Mouse (Mus musculus): Measurements from ENCODE around the gene Entpd1.

DNA sequence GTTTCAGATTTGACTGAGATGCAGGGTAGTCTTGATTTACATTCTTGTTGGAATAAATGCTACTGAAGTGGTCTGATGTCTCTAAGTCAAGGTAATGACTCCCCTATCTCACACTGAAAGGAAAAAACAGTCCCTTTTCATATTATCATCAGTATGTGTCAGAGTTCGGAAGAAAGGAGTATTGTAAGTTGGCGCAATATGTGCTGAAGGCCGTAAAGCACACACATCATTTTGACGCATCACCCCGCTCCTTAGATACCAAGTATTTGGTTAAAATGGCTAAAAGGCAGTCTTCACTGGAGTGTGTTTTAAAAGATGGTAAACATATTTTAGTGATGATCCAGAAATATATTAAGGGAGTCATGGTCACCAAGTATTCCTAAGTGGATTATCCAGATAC is 125.4 kb downstream of the Entpd1 start:
- no peak for TF ChIP-seq POLR2A (IDR thresholded peaks at IDR 0.05; ENCODE audit: control insufficient read depth, extremely low read depth, insufficient read depth, low read length, poor library complexity)
- no peak for TF ChIP-seq CTCF (IDR thresholded peaks at IDR 0.05; ENCODE audit: borderline replicate concordance, control insufficient read depth, extremely low read depth, insufficient read depth, low read length, poor library complexity)
